Mouse (Mus musculus): Measurements from ENCODE around the gene Zfp800. TPM values are rescaled to one million over a fixed set of nuclear protein-coding genes. Genes with fewer than 3 reads are reported as not detected.

The Zfp800 gene
- polyA plus RNA-seq, 1 experiment from 2014 or later = 13.3 TPM

DNA sequence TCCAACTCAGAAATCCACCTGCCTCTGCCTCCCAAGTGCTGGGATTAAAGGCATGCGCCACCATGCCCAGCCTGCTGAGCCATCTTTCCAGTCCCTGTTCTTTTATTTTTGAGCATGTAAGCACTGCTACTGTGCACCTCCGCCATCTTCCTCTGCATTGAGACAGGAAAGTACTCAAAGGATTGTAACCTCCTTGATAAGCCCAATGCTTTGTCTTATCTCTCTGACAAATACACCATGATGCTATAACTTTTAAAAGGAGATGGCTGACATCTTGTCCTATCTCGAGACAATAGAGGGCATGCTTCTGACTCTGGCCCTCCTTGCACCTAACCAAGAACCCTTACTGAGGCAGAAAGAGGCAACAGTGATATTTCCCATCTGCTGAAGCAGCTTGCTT lies 88.9 kb downstream of the Zfp800 start:
- Histone ChIP-seq H3K9ac (no peak overlapping the region), H3K9me3 (replicated peaks) (no peaks in the 10 kb centered on the region), H3K4me2 (no peak overlapping the region), H3K4me1 (replicated peaks) (no peaks in the 10 kb centered on the region), H3K4me3 (no peak overlapping the region), H3K36me3 (no peaks in the 10 kb centered on the region), H3K27ac (no peak overlapping the region), H3K27me3 (no peaks in the 10 kb centered on the region)
- ATAC-seq (replicated peaks; ENCODE audit: insufficient number of reproducible peaks, insufficient read depth, low FRiP score, low read depth) = no peak
- 68% methylated on average over 3 of the region's 3 CpGs for WGBS

DNA sequence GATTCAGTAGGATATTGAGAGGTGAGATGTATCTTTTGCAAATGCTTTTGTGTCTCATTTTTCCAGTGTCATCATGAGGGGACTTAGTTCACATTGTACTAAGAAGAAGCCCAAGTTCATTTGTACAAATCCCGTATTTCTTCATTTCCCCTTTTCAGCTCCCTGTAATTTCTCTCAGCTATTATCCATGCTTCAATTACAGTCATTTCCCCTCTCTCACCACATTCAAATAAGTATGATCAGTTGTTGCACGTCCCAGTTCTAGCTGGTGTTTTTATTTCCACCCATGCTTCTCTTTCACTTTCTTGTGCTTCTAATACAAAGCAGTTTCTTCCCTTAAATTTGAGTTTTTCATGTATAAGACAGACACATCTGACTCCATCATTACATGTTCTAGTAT lies 91.1 kb downstream of the Zfp800 start:
- Histone ChIP-seq H3K9me3 (replicated peaks) (no peaks in the 10 kb centered on the region), H3K4me2 (no peak overlapping the region), H3K36me3 (no peaks in the 10 kb centered on the region), H3K27ac (no peak overlapping the region), H3K4me1 (replicated peaks) (no peaks in the 10 kb centered on the region), H3K27me3 (no peaks in the 10 kb centered on the region), H3K9ac (no peak overlapping the region), H3K4me3 (no peak overlapping the region)
- ATAC-seq (replicated peaks; ENCODE audit: insufficient number of reproducible peaks, insufficient read depth, low FRiP score, low read depth) = no peak
- WGBS = 65% methylated on average over 2 of the region's 2 CpGs

DNA sequence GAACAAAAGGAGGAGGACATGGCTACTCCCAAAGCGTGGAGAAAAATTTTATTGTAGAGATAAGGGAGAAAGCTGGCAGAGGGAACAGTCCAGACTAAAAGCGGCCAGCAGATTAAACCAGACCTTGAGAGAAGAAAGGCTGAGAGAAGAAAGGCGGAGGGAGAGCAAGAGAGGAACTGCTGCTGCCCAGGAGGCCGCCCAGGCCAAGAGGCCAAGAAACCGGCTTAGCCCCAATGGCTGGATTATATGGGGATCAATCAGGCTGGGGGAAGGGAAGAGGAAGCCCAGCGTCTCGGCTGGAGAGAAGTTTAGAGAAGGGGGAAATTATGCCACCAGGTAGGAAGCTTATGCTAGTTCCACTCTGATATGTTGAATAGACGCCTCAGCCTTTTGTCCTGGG lies 101.5 kb downstream of the Zfp800 start:
- H3K4me1 ChIP-seq (replicated peaks) = no peaks in the 10 kb centered on the region
- no peak overlapping the region for H3K27ac ChIP-seq
- H3K4me3 ChIP-seq = no peak overlapping the region
- ATAC-seq (replicated peaks; ENCODE audit: insufficient number of reproducible peaks, insufficient read depth, low FRiP score, low read depth) = no peak
- no peaks in the 10 kb centered on the region for H3K27me3 ChIP-seq
- WGBS = 18% methylated on average over 8 of the region's 8 CpGs
- H3K9me3 ChIP-seq (replicated peaks) = no peaks in the 10 kb centered on the region
- no peak overlapping the region for H3K4me2 ChIP-seq
- no peak overlapping the region for H3K9ac ChIP-seq
- H3K36me3 ChIP-seq = no peaks in the 10 kb centered on the region

DNA sequence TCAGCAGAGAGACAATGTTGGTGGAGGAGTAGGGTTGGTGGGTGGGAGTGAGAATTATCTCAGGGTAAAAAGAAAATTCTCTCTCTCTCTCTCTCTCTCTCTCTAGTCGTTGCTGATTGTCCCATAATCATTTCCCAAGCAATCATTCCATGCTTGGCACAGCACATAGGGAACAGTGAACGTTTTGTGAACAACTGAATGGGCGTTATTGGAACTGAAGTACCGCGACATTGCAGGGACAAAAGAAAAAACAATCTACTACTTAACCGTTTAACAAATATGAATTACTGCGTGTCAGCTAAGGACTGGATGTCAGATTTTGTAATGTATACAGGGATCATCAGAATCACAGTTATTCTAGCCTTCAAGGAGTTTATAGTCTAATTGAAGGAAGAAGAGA lies 102.2 kb downstream of the Zfp800 start:
- H3K4me2 ChIP-seq = no peak overlapping the region
- H3K36me3 ChIP-seq = no peaks in the 10 kb centered on the region
- H3K9me3 ChIP-seq (replicated peaks) = no peaks in the 10 kb centered on the region
- no peak overlapping the region for H3K4me3 ChIP-seq
- no peak for ATAC-seq (replicated peaks; ENCODE audit: insufficient number of reproducible peaks, insufficient read depth, low FRiP score, low read depth)
- no peak overlapping the region for H3K9ac ChIP-seq
- H3K27ac ChIP-seq = no peak overlapping the region
- no peaks in the 10 kb centered on the region for H3K4me1 ChIP-seq (replicated peaks)
- 64% methylated on average over 7 of the region's 7 CpGs for WGBS
- no peaks in the 10 kb centered on the region for H3K27me3 ChIP-seq

DNA sequence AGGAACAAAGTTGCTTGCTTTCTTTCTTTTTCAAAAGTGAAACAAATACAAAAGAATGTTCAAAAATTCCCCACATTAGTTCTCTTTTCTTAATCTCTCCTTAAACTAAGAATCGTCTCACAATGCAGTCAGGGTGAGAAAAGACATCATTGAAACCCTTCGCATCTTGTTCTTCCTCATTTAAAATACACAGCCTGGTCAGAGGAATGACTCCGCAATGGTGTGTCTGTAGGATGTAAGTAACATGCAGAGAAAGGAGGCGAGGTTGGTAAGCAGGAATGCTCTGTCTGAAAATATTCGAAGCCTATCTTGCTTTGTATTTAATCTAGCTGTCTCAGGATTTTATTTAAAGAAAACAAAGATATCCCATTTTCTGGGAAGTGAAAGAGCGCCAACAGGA lies 105.0 kb downstream of the Zfp800 start:
- Histone ChIP-seq H3K9ac (no peak overlapping the region), H3K36me3 (no peaks in the 10 kb centered on the region), H3K9me3 (replicated peaks) (no peaks in the 10 kb centered on the region), H3K4me2 (no peak overlapping the region), H3K27ac (no peak overlapping the region), H3K4me1 (replicated peaks) (no peaks in the 10 kb centered on the region), H3K27me3 (no peaks in the 10 kb centered on the region), H3K4me3 (no peak overlapping the region)
- WGBS = 69% methylated on average over 6 of the region's 6 CpGs
- ATAC-seq (replicated peaks; ENCODE audit: insufficient number of reproducible peaks, insufficient read depth, low FRiP score, low read depth) = no peak

DNA sequence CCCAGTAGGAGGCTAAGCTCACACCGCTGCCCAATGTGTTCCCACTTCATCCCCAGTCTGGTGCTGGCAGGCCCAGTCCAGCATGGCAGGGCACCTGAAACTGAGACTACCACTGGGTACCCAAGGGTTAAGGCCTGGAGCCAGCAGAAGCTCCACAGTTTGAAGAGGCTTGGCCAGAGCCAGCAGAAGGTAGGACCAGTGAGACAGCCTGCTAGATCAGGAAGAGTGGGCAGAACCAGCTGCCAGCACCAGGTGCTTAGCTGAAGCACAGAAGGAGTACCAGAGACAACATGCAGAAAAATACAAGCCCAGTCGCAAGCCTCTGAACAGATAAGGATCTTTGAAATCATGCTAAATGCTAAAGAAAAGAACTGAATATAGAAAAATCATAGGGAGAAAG lies 117.9 kb downstream of the Zfp800 start:
- no peak for ATAC-seq (replicated peaks; ENCODE audit: insufficient number of reproducible peaks, insufficient read depth, low FRiP score, low read depth)
- no peak overlapping the region for H3K9ac ChIP-seq
- no peak overlapping the region for H3K27ac ChIP-seq
- no peaks in the 10 kb centered on the region for H3K36me3 ChIP-seq
- H3K4me1 ChIP-seq (replicated peaks) = no peaks in the 10 kb centered on the region
- H3K4me3 ChIP-seq = no peak overlapping the region
- 0 out of 2 replicates have a peak, but pooled peaks cover 2% of the 10 kb centered on the region for H3K27me3 ChIP-seq
- H3K4me2 ChIP-seq = no peak overlapping the region
- WGBS = 65% methylated on average over 2 of the region's 2 CpGs
- no peaks in the 10 kb centered on the region for H3K9me3 ChIP-seq (replicated peaks)

DNA sequence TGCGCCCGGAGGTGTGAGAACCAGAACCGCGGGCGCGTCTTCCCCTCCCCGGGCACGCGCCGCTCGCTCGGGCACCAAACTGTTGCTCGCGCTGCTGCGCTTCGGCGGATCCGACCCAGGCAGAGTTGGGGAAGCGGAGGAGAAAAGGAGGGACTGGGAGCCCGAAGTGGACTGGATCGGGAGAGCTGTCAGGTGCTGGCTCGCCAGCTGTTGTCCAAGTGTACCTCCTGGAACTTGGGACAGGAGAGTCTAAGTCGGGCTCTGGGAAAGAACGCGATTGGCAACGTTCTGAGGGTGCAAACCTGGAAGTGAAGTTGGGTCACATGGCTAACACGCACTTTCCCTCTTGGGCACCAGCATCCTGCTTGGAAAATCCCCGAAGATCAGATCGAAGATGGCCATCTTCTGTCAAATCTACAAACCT lies 135.6 kb downstream of the Zfp800 start:
- H3K27ac ChIP-seq = peak overlapping the region; percentile 96
- H3K9ac ChIP-seq = peak overlapping the region; percentile 86
- ATAC-seq (replicated peaks; ENCODE audit: insufficient number of reproducible peaks, insufficient read depth, low FRiP score, low read depth) = peak; percentile 35; the same call in 1 of the 2 replicates
- under 1% methylated on average over 20 of the region's 29 CpGs for WGBS
- H3K4me1 ChIP-seq (replicated peaks) = peaks cover 11% of the 10 kb centered on the region
- H3K27me3 ChIP-seq = no peaks in the 10 kb centered on the region
- peak overlapping the region; percentile 94 for H3K4me2 ChIP-seq
- peaks cover 13% of the 10 kb centered on the region for H3K36me3 ChIP-seq
- peak overlapping the region; percentile 99 for H3K4me3 ChIP-seq
- no peaks in the 10 kb centered on the region for H3K9me3 ChIP-seq (replicated peaks)

DNA sequence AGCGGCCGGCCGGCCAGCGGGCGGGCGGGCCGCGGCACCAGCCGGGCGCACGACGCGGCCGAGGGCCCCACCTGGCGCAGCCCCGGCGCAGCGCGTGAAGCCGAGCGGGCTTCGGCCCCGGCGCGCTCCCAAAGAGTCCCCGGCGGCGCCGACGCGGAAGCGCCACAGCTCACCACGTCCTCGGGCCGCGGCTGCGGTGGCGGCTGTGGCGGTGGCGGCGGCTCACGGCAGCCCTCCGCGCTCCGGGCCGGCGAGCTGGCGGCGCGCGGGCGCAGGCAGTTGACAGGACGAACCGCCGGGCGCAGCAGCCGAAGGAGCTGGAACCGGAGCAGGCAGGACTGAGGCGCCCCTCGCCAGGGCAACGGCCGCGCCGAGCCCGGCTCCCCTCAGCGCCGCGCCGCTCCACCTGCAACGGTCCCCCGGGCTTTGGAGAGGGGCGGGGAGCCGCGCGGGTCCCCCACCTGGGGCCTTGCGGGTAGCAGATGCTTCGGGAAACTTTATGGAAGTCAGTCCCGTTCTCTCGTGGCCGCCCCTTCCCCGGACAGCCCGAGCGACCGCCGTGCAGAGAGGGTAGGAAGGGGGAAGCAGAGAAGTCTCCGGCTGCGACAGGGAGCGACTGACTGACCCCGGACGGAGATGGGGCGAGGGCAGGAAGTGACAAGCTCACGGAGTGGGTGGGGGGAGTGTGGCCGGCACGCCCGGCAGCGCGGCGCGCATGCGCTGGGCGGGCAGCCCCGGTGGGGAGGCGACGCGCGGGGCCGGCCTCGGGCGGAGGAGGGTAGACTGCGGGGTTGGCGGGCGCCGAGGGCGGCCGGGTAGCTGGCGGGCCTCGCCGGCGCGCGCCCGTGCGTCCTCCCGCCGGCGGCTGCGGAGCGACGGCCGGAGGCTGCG lies 136.3 kb downstream of the Zfp800 start:
- Histone ChIP-seq H3K27me3 (no peaks in the 10 kb centered on the region), H3K4me2 (peak overlapping the region; percentile 94), H3K9ac (peak overlapping the region; percentile 86), H3K36me3 (peaks cover 13% of the 10 kb centered on the region), H3K27ac (peak overlapping the region; percentile 96), H3K4me1 (replicated peaks) (peaks cover 11% of the 10 kb centered on the region), H3K4me3 (peak overlapping the region; percentile 99), H3K9me3 (replicated peaks) (no peaks in the 10 kb centered on the region)
- peak; percentile 98 for ATAC-seq (replicated peaks; ENCODE audit: insufficient number of reproducible peaks, insufficient read depth, low FRiP score, low read depth)
- WGBS = under 1% methylated on average over 120 of the region's 131 CpGs

DNA sequence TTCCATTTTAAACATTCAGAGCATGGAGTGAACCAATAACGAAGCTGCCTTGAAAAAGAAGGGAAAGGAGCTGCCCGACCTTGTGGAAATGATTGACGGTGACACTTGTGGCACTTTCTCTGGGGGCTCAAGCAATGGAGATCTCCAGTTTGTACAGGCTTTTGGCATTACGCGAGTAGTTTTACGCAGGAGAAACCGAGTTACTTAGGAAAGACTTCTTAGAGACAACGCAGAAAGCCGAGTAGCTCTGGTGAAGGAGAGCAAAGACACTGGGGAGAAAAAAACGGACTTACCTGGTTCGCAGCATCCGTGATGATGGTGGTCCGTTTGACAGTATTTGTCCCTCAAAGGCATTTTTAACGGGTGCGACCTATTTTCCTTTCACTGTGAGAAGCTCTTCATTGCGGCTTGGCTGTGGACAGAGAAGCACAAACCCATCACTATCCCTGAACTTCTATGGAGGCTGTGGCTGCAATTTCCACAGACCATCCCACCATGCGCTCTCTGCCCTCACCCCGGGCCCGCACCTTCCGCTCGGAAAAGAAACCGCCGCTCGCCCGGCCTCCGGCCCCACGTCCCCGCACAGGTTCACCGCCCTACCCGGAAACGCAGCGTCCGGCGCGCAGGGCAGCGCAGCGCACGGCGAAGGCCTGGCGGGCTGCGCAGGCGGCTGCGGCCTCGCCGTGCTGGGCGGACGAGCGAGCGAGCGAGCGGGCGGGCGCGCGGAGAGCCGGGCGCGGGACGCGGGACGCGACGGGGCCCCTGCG lies 137.2 kb downstream of the Zfp800 start:
- 2% methylated on average over 60 of the region's 64 CpGs for WGBS
- peak; percentile 20; the same call in 1 of the 2 replicates for ATAC-seq (replicated peaks; ENCODE audit: insufficient number of reproducible peaks, insufficient read depth, low FRiP score, low read depth)

DNA sequence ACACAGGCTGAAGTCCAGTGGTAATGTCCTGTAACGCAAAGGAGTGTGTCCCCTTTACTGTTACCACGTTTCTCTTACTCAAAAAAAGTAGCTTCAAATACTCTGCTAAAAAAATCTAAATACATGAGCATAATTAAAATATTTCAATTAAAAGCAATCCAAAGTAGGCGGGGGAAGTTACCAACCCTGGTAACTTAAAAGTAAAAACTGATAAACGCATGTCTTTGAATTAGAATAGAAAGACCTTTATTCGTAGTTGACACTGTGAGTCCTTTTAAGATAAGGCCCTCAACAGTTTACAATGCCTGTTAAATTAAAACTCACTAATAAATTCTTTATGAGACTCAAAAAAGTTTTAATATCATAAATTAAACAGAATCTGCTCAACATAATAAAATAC lies 138.1 kb downstream of the Zfp800 start:
- WGBS = 89% methylated on average over 5 of the region's 5 CpGs
- Histone ChIP-seq H3K27me3 (no peaks in the 10 kb centered on the region), H3K9ac (no peak overlapping the region), H3K27ac (no peak overlapping the region), H3K4me3 (no peak overlapping the region), H3K9me3 (replicated peaks) (no peaks in the 10 kb centered on the region), H3K4me1 (replicated peaks) (peaks cover 11% of the 10 kb centered on the region), H3K36me3 (peaks cover 23% of the 10 kb centered on the region), H3K4me2 (no peak overlapping the region)
- no peak for ATAC-seq (replicated peaks; ENCODE audit: insufficient number of reproducible peaks, insufficient read depth, low FRiP score, low read depth)

More for the DNA sequence above, 137.2 kb downstream of the Zfp800 start:
- H3K27ac ChIP-seq = peak overlapping the region; percentile 96
- H3K4me3 ChIP-seq = peak overlapping the region; percentile 99
- H3K27me3 ChIP-seq = no peaks in the 10 kb centered on the region
- peak overlapping the region; percentile 86 for H3K9ac ChIP-seq
- peaks cover 11% of the 10 kb centered on the region for H3K4me1 ChIP-seq (replicated peaks)
- peak overlapping the region; percentile 94 for H3K4me2 ChIP-seq
- H3K36me3 ChIP-seq = peaks cover 16% of the 10 kb centered on the region
- no peaks in the 10 kb centered on the region for H3K9me3 ChIP-seq (replicated peaks)

DNA sequence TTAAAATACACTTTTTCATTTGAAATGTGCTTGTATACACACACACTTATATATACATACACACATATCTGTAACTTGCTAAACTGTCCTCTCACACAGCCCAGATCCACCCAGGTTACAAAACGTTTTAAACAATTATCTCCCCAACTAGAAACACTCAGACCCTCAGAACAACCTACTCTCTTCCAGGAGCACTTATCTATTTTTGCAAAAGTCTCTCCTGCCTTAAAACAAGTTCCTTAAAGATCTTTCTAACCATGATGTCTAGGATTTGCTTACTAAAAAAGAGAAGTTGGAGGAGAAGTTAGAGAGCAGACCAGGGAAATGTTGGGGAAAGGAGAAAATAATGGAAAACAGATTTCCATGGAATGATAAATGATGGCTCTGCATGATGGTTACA lies 139.4 kb downstream of the Zfp800 start:
- Histone ChIP-seq H3K4me3 (no peak overlapping the region), H3K27me3 (no peaks in the 10 kb centered on the region), H3K9me3 (replicated peaks) (no peaks in the 10 kb centered on the region), H3K9ac (no peak overlapping the region), H3K36me3 (peaks cover 27% of the 10 kb centered on the region), H3K27ac (no peak overlapping the region), H3K4me2 (no peak overlapping the region), H3K4me1 (replicated peaks) (peaks cover 11% of the 10 kb centered on the region)
- WGBS = 53% methylated on average over 1 of the region's 1 CpGs
- no peak for ATAC-seq (replicated peaks; ENCODE audit: insufficient number of reproducible peaks, insufficient read depth, low FRiP score, low read depth)

All from heart, embryonic 15.5 days (tissue).